Mouse (Mus musculus): ENCODE data around the gene Gpam. TPM values are rescaled to one million over a fixed set of nuclear protein-coding genes. Genes with fewer than 3 reads are reported as not detected.
A peak's percentile ranks its signal among the peaks of the same experiment; 100 is the strongest.
"Not testable (repeated sequence)": the region's sequence is repeated elsewhere in the genome, so short reads cannot be mapped to it uniquely, and the experiment has no call there.

Gpam gene
- total RNA-seq (2021) (100 to 1,000 TPM; 149 to 173 TPM), polyA plus RNA-seq (2012; rRNA removed) (75.4 and 121 TPM in 2 replicates)
- long read RNA-seq, transcript Gpam-201 (21 exons, 3,832 nt) = major isoform, 15 of 141 reads
- long read RNA-seq, partial matches to known transcripts = 102 of 141 reads
- long read RNA-seq, other reads (novel, unspliced or antisense) = 24 of 141 reads

DNA sequence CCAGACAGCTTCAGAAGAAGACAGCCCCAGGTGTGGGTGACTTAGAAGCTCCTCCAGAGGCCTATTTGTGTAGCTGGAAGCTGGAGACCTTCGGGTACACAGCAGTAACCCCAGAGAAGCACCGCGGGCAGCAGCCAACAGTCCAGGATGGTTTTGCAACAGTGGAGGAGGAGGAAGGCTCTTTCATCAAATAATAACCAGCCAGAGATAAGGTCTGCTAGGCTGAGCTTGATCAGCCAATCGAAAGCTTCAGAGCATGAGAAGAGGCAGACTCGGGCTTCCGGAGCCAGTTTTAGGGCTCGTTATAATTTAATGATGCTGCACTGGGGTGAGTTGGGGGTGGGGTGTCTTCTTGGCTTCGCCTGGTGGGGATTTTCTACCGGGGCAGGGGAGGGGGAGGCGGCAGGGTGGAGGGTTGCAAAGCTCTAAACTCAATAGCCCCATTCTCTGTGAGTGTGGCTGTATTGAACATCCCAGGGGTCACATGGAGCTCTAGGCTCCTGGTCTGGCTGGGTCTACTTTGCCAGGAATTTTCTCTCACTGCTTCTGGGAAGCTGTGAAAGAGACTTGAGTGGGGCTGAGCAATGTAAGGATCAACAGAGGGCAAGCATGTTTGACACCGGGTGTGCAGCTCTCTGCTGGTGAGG lies at the start of gene Gpam:
TSS of gene Gpam (minus strand) at position 167 of the 647 bp plus-strand sequence.
- TF ChIP-seq CTCF (IDR thresholded peaks at IDR 0.05) = no peak
- no peak for TF ChIP-seq EP300 (IDR thresholded peaks at IDR 0.05; ENCODE audit: insufficient read depth, low read depth, low read length)
- no peak for TF ChIP-seq POLR2A (IDR thresholded peaks at IDR 0.05; ENCODE audit: insufficient read depth, low read depth, low read length)
- Histone ChIP-seq H3K27ac (no peak within 1 kb of the TSS), H3K4me1 (ENCODE audit: control insufficient read depth, insufficient read depth, low read length) (no peaks in the 10 kb centered on the region), H3K36me3 (ENCODE audit: control insufficient read depth, insufficient read depth, low read length) (no peaks in the 10 kb centered on the region), H3K9ac (ENCODE audit: low read depth, low read length) (no peak within 1 kb of the TSS), H3K79me2 (replicated peaks; ENCODE audit: control insufficient read depth, insufficient read depth, low read length) (no peaks in the 10 kb centered on the region), H3K4me3 (no peak within 1 kb of the TSS), H3K27me3 (ENCODE audit: control insufficient read depth, insufficient read depth, low read length) (no peaks in the 10 kb centered on the region)
- intact Hi-C loops (cut with DNase I) = no loop called here
- 69% methylated on average over 11 of the region's 11 CpGs for WGBS
- peak in 1 of 2 experiments; percentile 17 for DNase-seq

DNA sequence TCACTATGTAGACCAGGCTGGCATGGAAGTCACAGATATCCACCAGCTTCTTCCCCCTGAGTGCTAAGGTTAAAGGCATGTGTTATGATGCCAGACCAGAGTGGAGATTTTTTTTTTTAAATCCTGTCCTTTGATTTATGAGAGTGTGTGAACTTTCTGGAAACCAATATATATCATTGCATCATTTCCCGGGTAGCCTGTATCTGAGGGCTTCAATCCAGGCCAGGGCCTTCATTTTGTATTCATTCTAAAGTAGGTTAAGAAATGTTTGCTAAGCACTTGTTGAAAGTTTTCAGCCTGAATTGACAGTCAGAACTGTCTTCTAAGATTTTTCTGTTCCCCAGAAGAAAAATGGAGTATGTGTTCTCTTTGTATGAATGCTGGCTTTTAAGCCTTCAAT lies 44.5 kb upstream of the Gpam start:
- no peak for DNase-seq
- WGBS = 72% methylated on average over 1 of the region's 1 CpGs
- no peak overlapping the region for H3K9ac ChIP-seq (ENCODE audit: low read depth, low read length)
- no peak for TF ChIP-seq POLR2A (IDR thresholded peaks at IDR 0.05; ENCODE audit: insufficient read depth, low read depth, low read length)
- no peak for TF ChIP-seq CTCF (IDR thresholded peaks at IDR 0.05)
- TF ChIP-seq EP300 (IDR thresholded peaks at IDR 0.05; ENCODE audit: insufficient read depth, low read depth, low read length) = no peak
- intact Hi-C loops (cut with DNase I) = no loop called here
- no peak overlapping the region for H3K4me3 ChIP-seq
- H3K27me3 ChIP-seq (ENCODE audit: control insufficient read depth, insufficient read depth, low read length) = no peaks in the 10 kb centered on the region
- H3K36me3 ChIP-seq (ENCODE audit: control insufficient read depth, insufficient read depth, low read length) = peaks cover 3% of the 10 kb centered on the region; the same call in 1 of the 2 replicates
- no peak overlapping the region for H3K27ac ChIP-seq
- no peaks in the 10 kb centered on the region for H3K4me1 ChIP-seq (ENCODE audit: control insufficient read depth, insufficient read depth, low read length)
- H3K79me2 ChIP-seq (replicated peaks; ENCODE audit: control insufficient read depth, insufficient read depth, low read length) = no peaks in the 10 kb centered on the region

DNA sequence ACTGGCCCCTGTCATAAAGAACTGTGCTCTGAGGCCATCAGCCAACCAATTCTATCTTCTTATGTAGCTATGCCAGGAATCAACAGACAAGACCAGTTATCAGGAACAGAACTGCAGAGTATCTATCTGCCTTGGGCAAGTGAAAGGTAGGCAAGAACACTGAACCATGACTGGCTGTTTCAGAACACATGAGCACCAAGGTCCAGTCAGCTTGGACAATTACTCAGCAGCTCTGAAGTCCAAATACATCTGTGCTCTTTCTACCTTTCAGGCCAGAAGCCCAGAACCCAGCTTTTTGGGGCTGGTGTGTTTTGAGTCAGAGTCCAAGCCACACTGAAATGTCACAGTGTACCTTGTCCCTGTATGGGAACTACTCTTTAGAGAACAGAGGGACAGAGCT lies 43.4 kb upstream of the Gpam start:
- H3K4me1 ChIP-seq (ENCODE audit: control insufficient read depth, insufficient read depth, low read length) = peaks cover under 1% of the 10 kb centered on the region; the same call in 1 of the 2 replicates
- TF ChIP-seq POLR2A (IDR thresholded peaks at IDR 0.05; ENCODE audit: insufficient read depth, low read depth, low read length) (no peak), EP300 (IDR thresholded peaks at IDR 0.05; ENCODE audit: insufficient read depth, low read depth, low read length) (no peak), CTCF (IDR thresholded peaks at IDR 0.05) (no peak)
- no peaks in the 10 kb centered on the region for H3K79me2 ChIP-seq (replicated peaks; ENCODE audit: control insufficient read depth, insufficient read depth, low read length)
- H3K9ac ChIP-seq (ENCODE audit: low read depth, low read length) = no peak overlapping the region
- DNase-seq = no peak
- H3K4me3 ChIP-seq = no peak overlapping the region
- H3K36me3 ChIP-seq (ENCODE audit: control insufficient read depth, insufficient read depth, low read length) = peaks cover 3% of the 10 kb centered on the region; the same call in 1 of the 2 replicates
- no peak overlapping the region for H3K27ac ChIP-seq
- H3K27me3 ChIP-seq (ENCODE audit: control insufficient read depth, insufficient read depth, low read length) = no peaks in the 10 kb centered on the region
- intact Hi-C loops (cut with DNase I) = no loop called here

DNA sequence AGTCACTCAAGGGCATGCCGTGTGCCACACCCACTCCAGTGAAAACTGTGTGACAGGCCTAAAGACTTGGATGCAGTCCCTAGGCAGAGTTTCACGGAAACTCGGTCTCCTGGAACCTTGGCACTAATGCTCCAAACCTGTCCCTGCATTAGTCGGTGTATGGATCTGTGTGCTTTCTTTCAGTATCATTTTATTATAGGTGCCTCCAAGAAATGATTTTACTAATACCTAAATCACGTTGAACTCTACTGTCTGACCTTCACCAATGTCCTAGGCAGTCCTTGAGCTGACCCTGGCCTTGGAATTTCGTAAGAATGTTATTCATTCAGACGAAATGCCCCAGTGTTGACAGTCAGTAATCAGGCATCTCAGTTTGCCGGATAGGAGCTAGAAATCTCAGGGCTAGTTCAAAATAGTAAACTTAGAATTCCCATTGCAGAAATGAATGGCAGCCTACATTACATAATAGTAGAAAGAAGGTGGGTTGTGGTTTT lies 42.2 kb upstream of the Gpam start:
- DNase-seq; H3K9ac ChIP-seq (ENCODE audit: low read depth, low read length); intact Hi-C loops (cut with DNase I); H3K27ac ChIP-seq; H3K4me3 ChIP-seq; H3K79me2 ChIP-seq (replicated peaks; ENCODE audit: control insufficient read depth, insufficient read depth, low read length); H3K4me1 ChIP-seq (ENCODE audit: control insufficient read depth, insufficient read depth, low read length); H3K27me3 ChIP-seq (ENCODE audit: control insufficient read depth, insufficient read depth, low read length); H3K36me3 ChIP-seq (ENCODE audit: control insufficient read depth, insufficient read depth, low read length): not testable (repeated sequence)
- WGBS = 75% methylated on average over 8 of the region's 8 CpGs

DNA sequence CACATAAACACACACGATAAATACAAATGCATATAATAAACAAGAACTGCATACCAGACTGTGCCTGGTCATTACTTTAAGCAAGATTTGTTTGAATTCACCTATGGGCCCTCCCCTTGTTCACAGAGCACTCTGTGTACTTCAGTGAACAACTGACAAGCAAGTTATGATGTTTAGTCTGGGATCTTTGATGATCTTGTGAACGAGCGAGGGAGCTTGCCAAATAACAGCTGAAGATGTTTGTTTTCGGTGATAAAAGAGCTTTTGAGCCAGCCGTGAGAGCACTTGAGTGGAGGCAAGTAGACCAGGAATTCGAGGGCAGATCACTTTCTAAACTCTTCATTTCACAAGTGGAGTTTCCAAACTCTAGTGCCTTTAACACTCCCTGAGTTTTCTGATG lies 41.3 kb upstream of the Gpam start:
- Histone ChIP-seq H3K4me3 (no peak overlapping the region), H3K27me3 (ENCODE audit: control insufficient read depth, insufficient read depth, low read length) (no peaks in the 10 kb centered on the region), H3K4me1 (ENCODE audit: control insufficient read depth, insufficient read depth, low read length) (peaks cover 6% of the 10 kb centered on the region; the same call in 1 of the 2 replicates), H3K27ac (no peak overlapping the region), H3K36me3 (ENCODE audit: control insufficient read depth, insufficient read depth, low read length) (peaks cover 3% of the 10 kb centered on the region; the same call in 1 of the 2 replicates), H3K9ac (ENCODE audit: low read depth, low read length) (no peak overlapping the region), H3K79me2 (replicated peaks; ENCODE audit: control insufficient read depth, insufficient read depth, low read length) (no peaks in the 10 kb centered on the region)
- 59% methylated on average over 6 of the region's 6 CpGs for WGBS
- no peak for DNase-seq
- TF ChIP-seq EP300 (IDR thresholded peaks at IDR 0.05; ENCODE audit: insufficient read depth, low read depth, low read length) (no peak), CTCF (IDR thresholded peaks at IDR 0.05) (no peak), POLR2A (IDR thresholded peaks at IDR 0.05; ENCODE audit: insufficient read depth, low read depth, low read length) (no peak)
- intact Hi-C loops (cut with DNase I) = no loop called here

DNA sequence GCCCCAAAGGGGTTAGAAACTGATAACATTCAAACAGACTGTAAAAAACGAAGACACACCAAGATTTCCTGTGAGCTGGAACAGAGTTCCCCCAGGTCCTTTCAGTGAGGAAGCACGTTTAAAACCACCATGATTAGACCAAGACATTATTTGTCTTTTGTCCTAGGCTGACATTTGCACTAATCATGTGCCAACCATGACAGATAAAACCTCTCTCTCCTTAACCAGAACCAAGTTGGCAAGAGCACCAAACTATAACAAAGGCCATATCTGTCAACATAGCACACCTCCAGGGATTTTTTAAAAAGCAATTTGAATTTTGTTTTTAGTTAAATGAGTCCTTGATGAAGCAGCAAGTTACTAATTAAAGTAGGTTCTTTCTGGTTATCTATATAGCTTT lies 40.7 kb upstream of the Gpam start:
- Histone ChIP-seq H3K27me3 (ENCODE audit: control insufficient read depth, insufficient read depth, low read length) (no peaks in the 10 kb centered on the region), H3K9ac (ENCODE audit: low read depth, low read length) (no peak overlapping the region), H3K4me3 (no peak overlapping the region), H3K79me2 (replicated peaks; ENCODE audit: control insufficient read depth, insufficient read depth, low read length) (no peaks in the 10 kb centered on the region), H3K36me3 (ENCODE audit: control insufficient read depth, insufficient read depth, low read length) (peaks cover 3% of the 10 kb centered on the region; the same call in 1 of the 2 replicates), H3K4me1 (ENCODE audit: control insufficient read depth, insufficient read depth, low read length) (peaks cover 6% of the 10 kb centered on the region; the same call in 1 of the 2 replicates), H3K27ac (no peak overlapping the region)
- intact Hi-C loops (cut with DNase I) = no loop called here
- DNase-seq = no peak
- 21% methylated on average over 2 of the region's 2 CpGs for WGBS
- no peak for TF ChIP-seq CTCF (IDR thresholded peaks at IDR 0.05)
- TF ChIP-seq POLR2A (IDR thresholded peaks at IDR 0.05; ENCODE audit: insufficient read depth, low read depth, low read length) = no peak
- TF ChIP-seq EP300 (IDR thresholded peaks at IDR 0.05; ENCODE audit: insufficient read depth, low read depth, low read length) = no peak

Measured in heart, adult 2 months (tissue).